Mouse (Mus musculus) stomach, postnatal 0 days (tissue): ENCODE results near the gene Fgf14. TPM values are rescaled to one million over a fixed set of nuclear protein-coding genes. Genes with fewer than 3 reads are reported as not detected.
"Not testable (repeated sequence)": the region's sequence is repeated elsewhere in the genome, so short reads cannot be mapped to it uniquely, and the experiment has no call there.

Source experiments
- ATAC-seq: fragments of 200-750 bp; cut with Nextera tagmentation; 2 replicates; pipeline ENCODE4 v1.8.0; 2017; ENCODE audit not compliant: low FRiP score, low TSS enrichment
- DNase-seq: peaks from one replicate; pipeline ENCODE4 v3.0.0-alpha.2; 2016; ENCODE audit warnings: low spot score
- H3K27ac ChIP-seq: fragments of 300-500 bp; sonication (generic); replicated peaks from 2 replicates; pipeline ENCODE4 v1.5.1; 2014; ENCODE audit warnings: mild to moderate bottlenecking, control low read depth
- H3K27me3 ChIP-seq: fragments of 300-500 bp; sonication (generic); 2 replicates; pipeline ENCODE4 v1.6.1; 2014; ENCODE audit warnings: low read length; ENCODE audit not compliant: control insufficient read depth, insufficient read depth
- H3K36me3 ChIP-seq: fragments of 300-500 bp; sonication (generic); 2 replicates; pipeline ENCODE4 v1.6.1; 2014; ENCODE audit warnings: low read length, mixed read lengths; ENCODE audit not compliant: control insufficient read depth, insufficient read depth
- H3K4me1 ChIP-seq: fragments of 300-500 bp; sonication (generic); replicated peaks from 2 replicates; pipeline ENCODE4 v1.6.1; 2014; ENCODE audit warnings: antibody characterized with exemption; ENCODE audit not compliant: control insufficient read depth, insufficient read depth
- H3K4me2 ChIP-seq: fragments of 300-500 bp; sonication (generic); replicated peaks from 2 replicates; pipeline ENCODE4 v1.6.1; 2014; ENCODE audit warnings: low read depth, mild to moderate bottlenecking, control low read depth, moderate library complexity
- H3K4me3 ChIP-seq: fragments of 300-500 bp; sonication (generic); 2 replicates; pipeline ENCODE4 v1.5.1; 2014; ENCODE audit warnings: low read depth, low read length, control low read depth
- H3K9ac ChIP-seq: fragments of 300-500 bp; sonication (generic); 2 replicates; pipeline ENCODE4 v1.6.1; 2014; ENCODE audit warnings: mild to moderate bottlenecking, low read length, control low read depth, mixed read lengths
- H3K9me3 ChIP-seq: fragments of 300-500 bp; sonication (generic); 2 replicates; pipeline ENCODE4 v1.6.1; 2016; ENCODE audit warnings: low read length; ENCODE audit not compliant: control insufficient read depth
- CTCF ChIP-seq: IDR thresholded peaks from 2 replicates; pipeline ENCODE4 v1.5.1; 2016; ENCODE audit warnings: antibody characterized with exemption, low read depth, mild to moderate bottlenecking, moderate library complexity
- EP300 ChIP-seq: optimal IDR thresholded peaks from 2 replicates; pipeline ENCODE3; 2016; ENCODE audit warnings: antibody characterized with exemption
- WGBS: fragments of 180-500 bp; shearing (Covaris S2); extraction: QIAGEN DNeasy Blood & Tissue Kit; methylation state at CpG from one replicate; pipeline ENCODE4 v1.1.7; 2014; 5-methylcytosine and 5-hydroxymethylcytosine counted together
- polyA plus RNA-seq: library from polyadenylated mRNA; unstranded; fragments of >200 nt; fragmentation: Nextera tagmentation; extraction: Ambion mirVana; gene quantifications from 2 replicates; pipeline ENCODE4 v1.2.1, GENCODE M21; 2015

Gene Fgf14
- polyA plus RNA-seq, 1 experiment from 2014 or later: 1.3 TPM

- H3K4me2 ChIP-seq: no peak overlapping the region
- H3K36me3 ChIP-seq: no peaks in the 10 kb centered on the region
- ATAC-seq: no peak
- 77% methylated on average over 1 of the region's 1 CpGs for WGBS
- TF ChIP-seq EP300 (no peak), CTCF (no peak)
- H3K9me3 ChIP-seq: no peaks in the 10 kb centered on the region
- H3K27me3 ChIP-seq: no peaks in the 10 kb centered on the region
- no peaks in the 10 kb centered on the region for H3K4me1 ChIP-seq
- no peak overlapping the region for H3K27ac ChIP-seq
- no peak overlapping the region for H3K4me3 ChIP-seq
- no peak overlapping the region for H3K9ac ChIP-seq
- DNase-seq: no peak
Observed at GRCm38 (mm10) chr14:124576571-124576970, 100.4 kb downstream of the Fgf14 start.

- WGBS: 44% methylated on average over 1 of the region's 1 CpGs
- Histone ChIP-seq H3K9me3 (no peaks in the 10 kb centered on the region), H3K4me2 (no peak overlapping the region), H3K27ac (no peak overlapping the region), H3K4me3 (no peak overlapping the region), H3K9ac (no peak overlapping the region), H3K27me3 (no peaks in the 10 kb centered on the region), H3K36me3 (no peaks in the 10 kb centered on the region), H3K4me1 (no peaks in the 10 kb centered on the region)
- peak; percentile 22 for DNase-seq
- ATAC-seq: peak; percentile 71; the same call in 1 of the 2 replicates
- TF ChIP-seq EP300: no peak
- no peak for TF ChIP-seq CTCF
Observed at GRCm38 (mm10) chr14:124575130-124575885, 101.6 kb downstream of the Fgf14 start.

- no peaks in the 10 kb centered on the region for H3K27me3 ChIP-seq
- H3K9ac ChIP-seq: no peak overlapping the region
- ATAC-seq: no peak
- H3K4me1 ChIP-seq: no peaks in the 10 kb centered on the region
- H3K27ac ChIP-seq: no peak overlapping the region
- no peak overlapping the region for H3K4me3 ChIP-seq
- H3K36me3 ChIP-seq: no peaks in the 10 kb centered on the region
- TF ChIP-seq EP300 (no peak), CTCF (no peak)
- 89% methylated on average over 1 of the region's 1 CpGs for WGBS
- H3K9me3 ChIP-seq: no peaks in the 10 kb centered on the region
- H3K4me2 ChIP-seq: no peak overlapping the region
- no peak for DNase-seq
Observed at GRCm38 (mm10) chr14:124566445-124566844, 110.5 kb downstream of the Fgf14 start.

GRCm38 (mm10) chr14:124561544-124561943 is 115.4 kb downstream of the Fgf14 start:
- WGBS: 73% methylated on average over 4 of the region's 4 CpGs
- TF ChIP-seq CTCF (no peak), EP300 (no peak)
- Histone ChIP-seq H3K4me1 (no peaks in the 10 kb centered on the region), H3K36me3 (no peaks in the 10 kb centered on the region), H3K4me3 (no peak overlapping the region), H3K27me3 (no peaks in the 10 kb centered on the region), H3K27ac (no peak overlapping the region), H3K9ac (no peak overlapping the region), H3K9me3 (no peaks in the 10 kb centered on the region), H3K4me2 (no peak overlapping the region)
- DNase-seq (no peak), ATAC-seq (no peak)

- no peaks in the 10 kb centered on the region for H3K4me1 ChIP-seq
- no peak for ATAC-seq
- H3K9ac ChIP-seq: no peak overlapping the region
- no peak overlapping the region for H3K4me2 ChIP-seq
- no peaks in the 10 kb centered on the region for H3K36me3 ChIP-seq
- DNase-seq: no peak
- no peak overlapping the region for H3K4me3 ChIP-seq
- TF ChIP-seq EP300 (no peak), CTCF (no peak)
- no peaks in the 10 kb centered on the region for H3K9me3 ChIP-seq
- WGBS: 57% methylated on average over 3 of the region's 3 CpGs
- H3K27ac ChIP-seq: no peak overlapping the region
- no peaks in the 10 kb centered on the region for H3K27me3 ChIP-seq
Observed at GRCm38 (mm10) chr14:124536106-124536505, 140.8 kb downstream of the Fgf14 start.

- not testable (repeated sequence) for H3K9ac ChIP-seq, H3K27me3 ChIP-seq, DNase-seq, H3K4me1 ChIP-seq, H3K4me2 ChIP-seq, H3K27ac ChIP-seq, ATAC-seq, H3K36me3 ChIP-seq, H3K4me3 ChIP-seq, H3K9me3 ChIP-seq
- WGBS: 64% methylated on average over 2 of the region's 2 CpGs
Observed at GRCm38 (mm10) chr14:124535376-124535775, 141.6 kb downstream of the Fgf14 start.
